Mouse (Mus musculus) spleen, adult 12 weeks (tissue): Measurements from ENCODE around the gene Slc44a3.

Experiments
- DNase-seq: peaks from one replicate; pipeline ENCODE4 v3.0.0; 2022; ENCODE audit warnings: low spot score

Slc44a3 gene

DNA sequence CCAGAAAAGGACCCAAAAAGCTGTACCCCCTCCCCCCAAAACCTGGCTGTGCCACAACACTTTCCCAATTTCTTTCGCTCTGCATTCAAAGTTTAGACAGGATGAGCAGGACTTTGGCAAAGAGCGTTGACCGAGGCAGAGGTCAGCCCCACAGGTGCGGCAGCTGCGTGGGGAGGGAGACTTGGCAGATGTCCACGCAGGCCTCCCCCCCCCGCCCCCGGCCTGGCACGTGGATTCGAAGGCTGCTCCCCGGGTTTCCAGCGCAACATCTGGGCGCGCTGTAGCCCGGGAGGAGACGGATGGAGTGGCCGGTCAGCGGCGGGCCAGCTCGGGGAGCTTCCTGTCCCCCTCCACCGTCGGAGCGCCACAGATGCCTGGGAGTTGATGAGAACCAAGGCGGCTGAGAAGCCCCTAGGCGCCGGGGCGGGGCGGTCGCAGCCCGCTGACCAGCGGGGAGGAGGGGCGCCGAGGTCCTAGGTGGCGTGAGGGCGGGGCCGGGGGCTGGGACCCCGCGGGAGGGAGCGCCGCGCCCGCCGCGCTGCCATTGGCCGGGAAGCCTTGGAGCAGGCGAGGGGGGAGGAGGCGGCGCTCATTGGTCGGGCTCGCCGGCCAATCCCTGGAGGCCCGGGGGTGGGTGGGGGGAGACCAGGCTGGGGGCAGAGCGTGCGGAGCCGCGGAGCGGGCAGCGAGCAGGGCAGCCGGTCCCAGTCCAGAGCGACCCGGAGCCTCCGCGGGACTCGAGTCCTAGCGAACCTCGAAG is 106.2 kb downstream of the Slc44a3 start, which contains the start of gene Cnn3:
Gene Cnn3, plus strand, starts transcription at position 637 of the 760 bp plus-strand sequence.
- peak; percentile 54 for DNase-seq

- no peak for DNase-seq
Observed at GRCm38 (mm10) chr3:121422405-121422804, 109.8 kb downstream of the Slc44a3 start.

DNA sequence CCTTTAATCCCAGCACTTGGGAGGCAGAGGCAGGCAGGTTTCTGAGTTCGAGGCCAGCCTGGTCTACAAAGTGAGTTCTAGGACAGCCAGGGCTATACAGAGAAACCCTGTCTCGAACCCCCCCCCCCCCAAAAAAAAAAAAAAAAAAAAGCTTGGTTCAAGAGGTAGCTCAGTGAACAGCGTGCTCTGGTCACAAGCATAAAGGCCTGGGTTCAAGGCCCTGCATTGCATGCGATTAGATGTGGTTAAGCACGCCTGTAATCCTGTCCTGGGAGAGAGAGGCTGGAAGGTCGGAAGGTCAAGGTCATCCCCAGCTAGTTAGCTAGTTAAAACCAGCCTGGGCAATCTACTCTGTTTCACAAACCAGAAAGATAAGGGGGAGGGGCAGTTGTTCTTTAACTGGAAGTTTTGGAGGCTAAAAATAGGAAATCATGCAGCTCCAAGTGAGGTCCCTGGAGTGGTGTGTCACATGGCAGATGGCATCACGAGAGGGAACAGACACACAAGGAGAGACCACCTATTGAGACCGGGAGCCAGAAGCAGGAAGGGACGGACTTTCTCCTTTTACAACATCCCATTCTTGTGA is 113.3 kb downstream of the Slc44a3 start:
- DNase-seq, result no peak

GRCm38 (mm10) chr3:121418251-121418601 is 114.0 kb downstream of the Slc44a3 start:
- DNase-seq, result no peak

GRCm38 (mm10) chr3:121417379-121418250 is 114.6 kb downstream of the Slc44a3 start:
- DNase-seq, result no peak

- no peak for DNase-seq
Observed at GRCm38 (mm10) chr3:121416171-121417154, 115.7 kb downstream of the Slc44a3 start.

GRCm38 (mm10) chr3:121411450-121411849 is 120.8 kb downstream of the Slc44a3 start:
- DNase-seq, result no peak
